Mouse (Mus musculus) cerebellum, adult 2 months (tissue): ENCODE measurements around the gene Atp7a. TPM values are rescaled to one million over a fixed set of nuclear protein-coding genes. Genes with fewer than 3 reads are reported as not detected.

Experiments
- DNase-seq, 2 experiments: peaks; one replicate each; pipeline ENCODE4 v3.0.0; 2021
- H3K27ac ChIP-seq: fragments of 200-500 bp; 2 replicates; pipeline ENCODE4 v1.5.1; 2012; ENCODE audit warnings: low read length, control low read depth, inconsistent platforms; ENCODE audit not compliant: insufficient read depth
- H3K27me3 ChIP-seq: fragments of 200-500 bp; 2 replicates; pipeline ENCODE4 v1.6.1; 2012; ENCODE audit warnings: inconsistent platforms, mild to moderate bottlenecking, low read length, moderate library complexity; ENCODE audit not compliant: control insufficient read depth, insufficient read depth
- H3K4me1 ChIP-seq: fragments of 200-500 bp; 2 replicates; pipeline ENCODE4 v1.6.1; 2011; ENCODE audit warnings: low read length; ENCODE audit not compliant: control insufficient read depth, insufficient read depth
- H3K4me3 ChIP-seq: fragments of 200-500 bp; replicated peaks from 2 replicates; pipeline ENCODE3; 2011; ENCODE audit warnings: mild to moderate bottlenecking, low read depth, low read length, control low read depth; ENCODE audit not compliant: insufficient read depth
- CTCF ChIP-seq: fragments of 200-500 bp; IDR thresholded peaks from 2 replicates; pipeline ENCODE4 v1.5.1; 2011; ENCODE audit warnings: low read depth, mild to moderate bottlenecking, control low read depth, low read length, moderate library complexity, borderline replicate concordance; ENCODE audit not compliant: insufficient read depth
- POLR2A ChIP-seq: fragments of 200-500 bp; IDR thresholded peaks from 2 replicates; pipeline ENCODE4 v1.6.1; 2011; ENCODE audit warnings: low read length, control low read depth, borderline replicate concordance; ENCODE audit not compliant: insufficient read depth
- WGBS: fragments of 180-500 bp; shearing (Covaris S2); methylation state at CpG from one replicate; pipeline ENCODE4 v1.1.7; 2018; 5-methylcytosine and 5-hydroxymethylcytosine counted together
- polyA plus RNA-seq: library from polyadenylated mRNA; depleted of rRNA; stranded (reverse); fragments of >200 nt; gene quantifications from 2 replicates; pipeline ENCODE4 v1.2.3, GENCODE M21; 2012; rRNA removed

The Atp7a gene
- polyA plus RNA-seq, 1 experiment = 2.7 TPM

GRCm38 (mm10) chrX:106155892-106156291 is 128.8 kb downstream of the Atp7a start:
- DNase-seq = no peak
- H3K27ac ChIP-seq = no peak overlapping the region
- no peaks in the 10 kb centered on the region for H3K27me3 ChIP-seq
- TF ChIP-seq CTCF = no peak
- TF ChIP-seq POLR2A = no peak
- no peaks in the 10 kb centered on the region for H3K4me1 ChIP-seq
- WGBS = 88% methylated on average over 4 of the region's 4 CpGs
- no peak overlapping the region for H3K4me3 ChIP-seq

- WGBS = 51% methylated on average over 5 of the region's 5 CpGs
- no peak overlapping the region for H3K27ac ChIP-seq
- H3K4me3 ChIP-seq = no peak overlapping the region
- TF ChIP-seq POLR2A = no peak
- no peak for TF ChIP-seq CTCF
- H3K27me3 ChIP-seq = no peaks in the 10 kb centered on the region
- no peak for DNase-seq
- no peaks in the 10 kb centered on the region for H3K4me1 ChIP-seq
Observed at GRCm38 (mm10) chrX:106163995-106164394, 136.9 kb downstream of the Atp7a start.

- no peak overlapping the region for H3K4me3 ChIP-seq
- no peak for DNase-seq
- no peak for TF ChIP-seq CTCF
- no peak for TF ChIP-seq POLR2A
- H3K4me1 ChIP-seq = no peaks in the 10 kb centered on the region
- no peak overlapping the region for H3K27ac ChIP-seq
- no peaks in the 10 kb centered on the region for H3K27me3 ChIP-seq
- WGBS = 76% methylated on average over 5 of the region's 5 CpGs
Observed at GRCm38 (mm10) chrX:106164555-106164954, 137.5 kb downstream of the Atp7a start.

GRCm38 (mm10) chrX:106165089-106165488 is 138.0 kb downstream of the Atp7a start:
- DNase-seq = no peak
- 72% methylated on average over 1 of the region's 1 CpGs for WGBS
- Histone ChIP-seq H3K4me1 (no peaks in the 10 kb centered on the region), H3K4me3 (no peak overlapping the region), H3K27ac (no peak overlapping the region), H3K27me3 (no peaks in the 10 kb centered on the region)
- no peak for TF ChIP-seq CTCF
- no peak for TF ChIP-seq POLR2A

GRCm38 (mm10) chrX:106171106-106171852 is 144.2 kb downstream of the Atp7a start:
- WGBS = 12% methylated on average over 18 of the region's 18 CpGs
- Histone ChIP-seq H3K4me1 (no peaks in the 10 kb centered on the region), H3K27me3 (no peaks in the 10 kb centered on the region), H3K4me3 (peak overlapping the region; percentile 35), H3K27ac (no peak overlapping the region)
- peak; percentile 62 to 72 for DNase-seq
- TF ChIP-seq POLR2A (no peak), CTCF (peak; percentile 62; the same call in 1 of the 2 replicates)

- no peaks in the 10 kb centered on the region for H3K27me3 ChIP-seq
- H3K4me3 ChIP-seq = no peak overlapping the region
- TF ChIP-seq CTCF (no peak), POLR2A (no peak)
- H3K4me1 ChIP-seq = no peaks in the 10 kb centered on the region
- WGBS = 52% methylated on average over 5 of the region's 6 CpGs
- no peak overlapping the region for H3K27ac ChIP-seq
- DNase-seq = no peak
Observed at GRCm38 (mm10) chrX:106171853-106172154, 144.7 kb downstream of the Atp7a start.

Other genes starting within 250 kb of the Atp7a start
- 63.6 and 70.3 TPM in 2 replicates for gene Atrx, start 97.9 kb upstream of the Atp7a start, polyA plus RNA-seq
- 9.0 and 10.2 TPM in 2 replicates for gene Magt1, start 15.4 kb upstream of the Atp7a start, polyA plus RNA-seq
- 473 and 495 TPM in 2 replicates for gene Cox7b, start 11.6 kb upstream of the Atp7a start, polyA plus RNA-seq
- gene Tlr13, start 115.9 kb downstream of the Atp7a start, polyA plus RNA-seq = 0.41 and 0.49 TPM in 2 replicates
- 508 and 511 TPM in 2 replicates for gene Pgk1, start 159.8 kb downstream of the Atp7a start, polyA plus RNA-seq
- gene Taf9b, start 193.9 kb downstream of the Atp7a start, polyA plus RNA-seq = 24.5 and 25.0 TPM in 2 replicates
- not detected in 2 replicates for gene Fnd3c2, start 228.1 kb downstream of the Atp7a start, polyA plus RNA-seq